ENCODE assay signal across 8 mouse cellular contexts in genomic region chr13:42051961-42052695, GRCm38 (mm10). TPM values are rescaled to one million over a fixed set of nuclear protein-coding genes. Genes with fewer than 3 reads are reported as not detected.
DNase-seq lines count a peak whose midpoint lies in the region; ATAC-seq and TF ChIP-seq lines count a peak whose summit lies in the region.

Gene Hivep1 (plus strand): TSS chr13:42052021.

- peak within 1 kb of the TSS; percentile 90 for H3K4me3 ChIP-seq in G1E (ENCODE audit: low read depth, low read length)
- H3K4me3 ChIP-seq in forebrain, embryonic 13.5 days: peak within 1 kb of the TSS; percentile 90

- under 1% methylated on average over 55 of the region's 100 CpGs for WGBS in forebrain, embryonic 13.5 days

- H3K9ac ChIP-seq in forebrain, embryonic 13.5 days: peak within 1 kb of the TSS; percentile 94

- peak; percentile 43 for DNase-seq in G1E (ENCODE audit: low spot score)
- DNase-seq in c-Kit-positive CD71-positive TER-119-positive erythroid progenitor cells, embryonic 14.5 days (ENCODE audit: low spot score): peak; percentile 13
- peak; percentile 76 to 81 for DNase-seq in heart, postnatal 10 days
- DNase-seq in layer of hippocampus, postnatal 25 days (ENCODE audit: extremely low spot score in 1 of 2, low spot score in 1 of 2): peak; percentile 28 to 47
- peak; percentile 76 for DNase-seq in lung, postnatal 10 days
- peak; percentile 85 for DNase-seq in retina, postnatal 1 day
- DNase-seq in urinary bladder, postnatal 25 days (ENCODE audit: low spot score): peak; percentile 61

- H3K27ac ChIP-seq in forebrain, embryonic 13.5 days: peak within 1 kb of the TSS; percentile 99

- H3K4me1 ChIP-seq in G1E (ENCODE audit: insufficient read depth, low read depth, low read length): peaks cover 47% of the 10 kb centered on the region
- H3K4me1 ChIP-seq in forebrain, embryonic 13.5 days: peaks cover 39% of the 10 kb centered on the region

- H3K4me2 ChIP-seq in forebrain, embryonic 13.5 days: peak within 1 kb of the TSS; percentile 85

- H3K27me3 ChIP-seq in G1E (ENCODE audit: insufficient read depth, low read length): peaks cover 7% of the 10 kb centered on the region
- H3K27me3 ChIP-seq in forebrain, embryonic 13.5 days: no peaks in the 10 kb centered on the region

- H3K36me3 ChIP-seq in G1E (replicated peaks): peaks cover 24% of the 10 kb centered on the region
- peaks cover 16% of the 10 kb centered on the region for H3K36me3 ChIP-seq in forebrain, embryonic 13.5 days (ENCODE audit: poor library complexity, severe bottlenecking)

- no peaks in the 10 kb centered on the region for H3K9me3 ChIP-seq in G1E (replicated peaks)
- H3K9me3 ChIP-seq in forebrain, embryonic 13.5 days (replicated peaks): no peaks in the 10 kb centered on the region

- intact Hi-C loops in heart, postnatal 10 days (cut with DNase I): loop anchor here (2.0 to 5.0 kb wide), 4 partner anchors 90 to 535 kb away; no protein-coding TSS in a partner anchor

- no peak for ATAC-seq in G1E (ENCODE audit: extremely low read depth, insufficient number of reproducible peaks, low FRiP score, poor library complexity, severe bottlenecking)
- peak; percentile 73 for ATAC-seq in forebrain, embryonic 13.5 days

- TF ChIP-seq CTCF in G1E (IDR thresholded peaks at IDR 0.05; ENCODE audit: low read depth, low read length): no peak

RNA-seq across cellular contexts. Expression of gene Hivep1, which starts in this region (rescaled TPM):
- total RNA-seq in G1E (2014; fragmentation: Nextera tagmentation) (21.0 and 31.0 TPM in 2 replicates), G1E (2017) (4.5 and 5.6 TPM in 2 replicates)
- polyA plus RNA-seq in G1E (2012): 8.8 and 11.5 TPM in 2 replicates
- 16.4 and 16.8 TPM in 2 replicates for polyA plus RNA-seq in forebrain, embryonic 13.5 days (2015; fragmentation: Nextera tagmentation; extraction: Ambion mirVana)
- total RNA-seq in heart, postnatal 10 days (2021): 10 to 100 TPM; 24.2 to 24.3 TPM
- 10 to 100 TPM; 23.3 to 28.0 TPM for total RNA-seq in layer of hippocampus, postnatal 25 days (2021)

Comparison
In these comparisons a context has a peak if more than half of its experiments do, and no peak if none do; other contexts are left out.
1. DNase-seq: peak in every context shown above with its lines; median percentile 85 in retina, postnatal 1 day; 78 in heart, postnatal 10 days; 76 in lung, postnatal 10 days; 61 in urinary bladder, postnatal 25 days; 43 in G1E; 38 in layer of hippocampus, postnatal 25 days; 13 in c-Kit-positive CD71-positive TER-119-positive erythroid progenitor cells, embryonic 14.5 days.